Mouse (Mus musculus): Measurements from ENCODE around the gene Tnk2. TPM values are rescaled to one million over a fixed set of nuclear protein-coding genes. Genes with fewer than 3 reads are reported as not detected.
"Not testable (repeated sequence)": the region's sequence is repeated elsewhere in the genome, so short reads cannot be mapped to it uniquely, and the experiment has no call there.

The Tnk2 gene
- polyA plus RNA-seq, 1 experiment from 2014 or later: 14.6 TPM

GRCm38 (mm10) chr16:32638476-32638875 is 5.2 kb upstream of the Tnk2 start:
- Histone ChIP-seq H3K9me3 (replicated peaks) (no peaks in the 10 kb centered on the region), H3K36me3 (ENCODE audit: poor library complexity, severe bottlenecking) (no peaks in the 10 kb centered on the region), H3K4me1 (peaks cover 9% of the 10 kb centered on the region; the same call in 1 of the 2 replicates), H3K27ac (no peak overlapping the region), H3K4me3 (no peak overlapping the region), H3K4me2 (no peak overlapping the region), H3K9ac (no peak overlapping the region), H3K27me3 (no peaks in the 10 kb centered on the region)
- peak; percentile 68 for ATAC-seq
- WGBS: 11% methylated on average over 8 of the region's 8 CpGs

GRCm38 (mm10) chr16:32640096-32640495 is 3.6 kb upstream of the Tnk2 start:
- Histone ChIP-seq H3K4me2 (no peak overlapping the region), H3K9me3 (replicated peaks) (no peaks in the 10 kb centered on the region), H3K4me3 (no peak overlapping the region), H3K27ac (no peak overlapping the region), H3K27me3 (no peaks in the 10 kb centered on the region), H3K4me1 (peaks cover 16% of the 10 kb centered on the region), H3K36me3 (ENCODE audit: poor library complexity, severe bottlenecking) (no peaks in the 10 kb centered on the region), H3K9ac (no peak overlapping the region)
- 74% methylated on average over 5 of the region's 5 CpGs for WGBS
- ATAC-seq: no peak

GRCm38 (mm10) chr16:32640683-32641082 is 3.0 kb upstream of the Tnk2 start:
- H3K9me3 ChIP-seq (replicated peaks); H3K9ac ChIP-seq; H3K36me3 ChIP-seq (ENCODE audit: poor library complexity, severe bottlenecking); H3K4me3 ChIP-seq; H3K4me2 ChIP-seq; H3K27me3 ChIP-seq; ATAC-seq; H3K27ac ChIP-seq: not testable (repeated sequence)
- peaks cover 22% of the 10 kb centered on the region for H3K4me1 ChIP-seq
- WGBS: 81% methylated on average over 2 of the region's 2 CpGs

GRCm38 (mm10) chr16:32641440-32642219 is 2.0 kb upstream of the Tnk2 start:
- Histone ChIP-seq H3K4me1 (peaks cover 32% of the 10 kb centered on the region), H3K27ac (no peak overlapping the region), H3K4me2 (no peak overlapping the region), H3K36me3 (ENCODE audit: poor library complexity, severe bottlenecking) (no peaks in the 10 kb centered on the region), H3K9ac (0 out of 2 replicates have a peak overlapping the region, but pooled peaks have one; percentile 34), H3K9me3 (replicated peaks) (no peaks in the 10 kb centered on the region), H3K27me3 (no peaks in the 10 kb centered on the region), H3K4me3 (no peak overlapping the region; the same call in 1 of the 2 replicates)
- 65% methylated on average over 18 of the region's 20 CpGs for WGBS
- ATAC-seq: no peak

- no peaks in the 10 kb centered on the region for H3K36me3 ChIP-seq (ENCODE audit: poor library complexity, severe bottlenecking)
- H3K9ac ChIP-seq: 0 out of 2 replicates have a peak overlapping the region, but pooled peaks have one; percentile 34
- no peaks in the 10 kb centered on the region for H3K27me3 ChIP-seq
- WGBS: 44% methylated on average over 13 of the region's 13 CpGs
- ATAC-seq: no peak
- H3K4me2 ChIP-seq: peak overlapping the region; percentile 13; the same call in 1 of the 2 replicates
- H3K9me3 ChIP-seq (replicated peaks): no peaks in the 10 kb centered on the region
- peak overlapping the region; percentile 9; the same call in 1 of the 2 replicates for H3K4me3 ChIP-seq
- peaks cover 32% of the 10 kb centered on the region for H3K4me1 ChIP-seq
- H3K27ac ChIP-seq: no peak overlapping the region
These were observed 1.4 kb upstream of the Tnk2 start for GRCm38 (mm10) chr16:32642280-32642679.

GRCm38 (mm10) chr16:32644069-32644800 is 561 bp downstream of the Tnk2 start:
- Histone ChIP-seq H3K9ac (peak overlapping the region; percentile 95), H3K4me3 (peak overlapping the region; percentile 93), H3K36me3 (ENCODE audit: poor library complexity, severe bottlenecking) (no peaks in the 10 kb centered on the region), H3K4me1 (peaks cover 32% of the 10 kb centered on the region), H3K9me3 (replicated peaks) (no peaks in the 10 kb centered on the region), H3K27ac (peak overlapping the region; percentile 91), H3K4me2 (peak overlapping the region; percentile 91), H3K27me3 (no peaks in the 10 kb centered on the region)
- WGBS: under 1% methylated on average over 45 of the region's 82 CpGs
- ATAC-seq: peak; percentile 78

GRCm38 (mm10) chr16:32644801-32645170 is 1.1 kb downstream of the Tnk2 start:
- no peak for ATAC-seq
- Histone ChIP-seq H3K4me3 (peak overlapping the region; percentile 93), H3K4me2 (peak overlapping the region; percentile 91), H3K9ac (peak overlapping the region; percentile 95), H3K9me3 (replicated peaks) (no peaks in the 10 kb centered on the region), H3K27ac (peak overlapping the region; percentile 91), H3K4me1 (peaks cover 32% of the 10 kb centered on the region), H3K36me3 (ENCODE audit: poor library complexity, severe bottlenecking) (no peaks in the 10 kb centered on the region), H3K27me3 (no peaks in the 10 kb centered on the region)
- 12% methylated on average over 12 of the region's 12 CpGs for WGBS

- H3K4me3 ChIP-seq: peak overlapping the region; percentile 93
- peaks cover 32% of the 10 kb centered on the region for H3K4me1 ChIP-seq
- H3K27ac ChIP-seq: 0 out of 2 replicates have a peak overlapping the region, but pooled peaks have one; percentile 91
- no peaks in the 10 kb centered on the region for H3K9me3 ChIP-seq (replicated peaks)
- peak overlapping the region; percentile 91 for H3K4me2 ChIP-seq
- H3K36me3 ChIP-seq (ENCODE audit: poor library complexity, severe bottlenecking): no peaks in the 10 kb centered on the region
- peak; percentile 11; the same call in 1 of the 2 replicates for ATAC-seq
- peak overlapping the region; percentile 95 for H3K9ac ChIP-seq
- no peaks in the 10 kb centered on the region for H3K27me3 ChIP-seq
- 21% methylated on average over 14 of the region's 14 CpGs for WGBS
These were observed 1.8 kb downstream of the Tnk2 start for GRCm38 (mm10) chr16:32645361-32645914.

- peak overlapping the region; percentile 93 for H3K4me3 ChIP-seq
- 87% methylated on average over 9 of the region's 9 CpGs for WGBS
- no peaks in the 10 kb centered on the region for H3K36me3 ChIP-seq (ENCODE audit: poor library complexity, severe bottlenecking)
- H3K27me3 ChIP-seq: no peaks in the 10 kb centered on the region
- ATAC-seq: no peak
- no peaks in the 10 kb centered on the region for H3K9me3 ChIP-seq (replicated peaks)
- no peak overlapping the region for H3K27ac ChIP-seq
- peaks cover 32% of the 10 kb centered on the region for H3K4me1 ChIP-seq
- peak overlapping the region; percentile 91 for H3K4me2 ChIP-seq
- peak overlapping the region; percentile 95 for H3K9ac ChIP-seq
These were observed 2.3 kb downstream of the Tnk2 start for GRCm38 (mm10) chr16:32646014-32646413.

- H3K27ac ChIP-seq: no peak overlapping the region
- H3K4me3 ChIP-seq: no peak overlapping the region
- no peaks in the 10 kb centered on the region for H3K9me3 ChIP-seq (replicated peaks)
- H3K27me3 ChIP-seq: no peaks in the 10 kb centered on the region
- ATAC-seq: no peak
- H3K4me1 ChIP-seq: peaks cover 24% of the 10 kb centered on the region
- H3K9ac ChIP-seq: no peak overlapping the region
- no peaks in the 10 kb centered on the region; the same call in 1 of the 2 replicates for H3K36me3 ChIP-seq (ENCODE audit: poor library complexity, severe bottlenecking)
- no peak overlapping the region for H3K4me2 ChIP-seq
These were observed 4.0 kb downstream of the Tnk2 start for GRCm38 (mm10) chr16:32647712-32648111.

GRCm38 (mm10) chr16:32650461-32650860 is 6.8 kb downstream of the Tnk2 start:
- H3K27ac ChIP-seq: no peak overlapping the region
- no peaks in the 10 kb centered on the region; the same call in 1 of the 2 replicates for H3K36me3 ChIP-seq (ENCODE audit: poor library complexity, severe bottlenecking)
- H3K4me1 ChIP-seq: peaks cover 15% of the 10 kb centered on the region
- H3K27me3 ChIP-seq: no peaks in the 10 kb centered on the region
- no peaks in the 10 kb centered on the region for H3K9me3 ChIP-seq (replicated peaks)
- H3K9ac ChIP-seq: no peak overlapping the region
- ATAC-seq: no peak
- H3K4me2 ChIP-seq: no peak overlapping the region
- H3K4me3 ChIP-seq: no peak overlapping the region
